Mouse (Mus musculus): ENCODE data around the gene Ypel3. TPM values are rescaled to one million over a fixed set of nuclear protein-coding genes. Genes with fewer than 3 reads are reported as not detected.
"Not testable (repeated sequence)": the region's sequence is repeated elsewhere in the genome, so short reads cannot be mapped to it uniquely, and the experiment has no call there.

Ypel3 gene
- polyA plus RNA-seq (2014; fragmentation: Nextera tagmentation; extraction: Ambion mirVana) = 103 and 116 TPM in 2 replicates

DNA sequence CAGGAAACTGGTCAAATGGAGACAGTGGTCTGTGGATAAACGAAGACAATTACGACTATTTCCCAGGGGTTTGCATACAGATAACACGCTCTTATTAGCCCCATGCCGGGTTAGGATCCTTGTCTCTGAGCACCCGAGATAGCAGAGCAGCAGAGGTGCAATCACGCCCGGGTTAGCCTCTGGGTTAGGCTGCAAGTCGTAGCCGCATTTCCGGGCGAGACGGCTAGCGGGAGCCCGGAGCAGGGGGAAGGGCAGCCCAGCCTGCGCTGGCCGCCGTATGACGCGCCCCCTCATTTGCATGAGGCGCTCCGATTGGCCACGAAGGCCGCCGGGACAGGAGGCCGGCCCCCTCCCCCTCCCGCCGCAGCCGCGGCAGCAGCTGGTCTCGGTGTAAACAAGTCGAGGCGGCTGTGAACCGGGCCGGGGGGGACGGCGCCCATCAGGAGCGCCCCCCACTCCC is at the start of gene Ypel3:
TSS of gene Ypel3 (plus strand) at position 358 of the 460 bp plus-strand sequence.
- Histone ChIP-seq H3K4me2 (replicated peaks; ENCODE audit: low read depth, low read length) (peak within 1 kb of the TSS; percentile 88), H3K4me3 (ENCODE audit: low read depth, low read length) (peak within 1 kb of the TSS; percentile 72), H3K9ac (replicated peaks; ENCODE audit: low read depth, low read length) (peak within 1 kb of the TSS; percentile 74), H3K27me3 (ENCODE audit: control insufficient read depth, insufficient read depth, low read length) (no peaks in the 10 kb centered on the region), H3K4me1 (ENCODE audit: control insufficient read depth, insufficient read depth, low read length) (peaks cover 31% of the 10 kb centered on the region), H3K9me3 (ENCODE audit: control insufficient read depth, low read depth, low read length) (no peaks in the 10 kb centered on the region), H3K27ac (ENCODE audit: low read length) (peak within 1 kb of the TSS; percentile 78), H3K36me3 (ENCODE audit: control insufficient read depth, insufficient read depth, low read length) (peaks cover 13% of the 10 kb centered on the region)
- under 1% methylated on average over 32 of the region's 37 CpGs for WGBS
- peak; percentile 94 for ATAC-seq (ENCODE audit: insufficient number of reproducible peaks, insufficient read depth, low FRiP score, low read depth)

DNA sequence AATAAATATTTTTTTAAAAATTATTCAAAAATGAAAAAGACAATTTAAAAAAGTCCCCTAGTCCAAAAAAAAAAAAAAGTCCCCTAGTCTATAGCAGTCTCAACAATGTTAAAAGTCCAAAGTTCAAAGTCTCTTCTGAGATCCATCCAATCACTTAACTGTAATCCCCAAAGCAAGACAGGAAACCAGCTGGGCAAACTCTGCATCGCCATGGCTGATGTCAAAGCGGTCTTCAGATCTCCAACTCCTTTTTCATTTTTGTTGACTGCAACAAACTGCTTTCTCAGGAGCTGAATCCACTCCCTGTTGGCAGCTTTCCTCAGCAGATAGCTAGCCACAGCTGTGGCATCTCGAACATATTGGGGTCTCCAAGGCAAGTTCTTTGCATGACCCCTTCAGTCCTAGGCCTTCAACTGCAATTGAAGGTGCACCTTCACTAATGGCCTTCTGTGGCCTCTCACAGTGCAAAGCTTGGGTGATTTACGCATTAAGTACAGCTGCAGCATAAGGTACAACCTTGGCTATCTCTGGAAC is 46.4 kb upstream of the Ypel3 start:
- H3K9me3 ChIP-seq (ENCODE audit: control insufficient read depth, low read depth, low read length); H3K4me2 ChIP-seq (replicated peaks; ENCODE audit: low read depth, low read length); ATAC-seq (ENCODE audit: insufficient number of reproducible peaks, insufficient read depth, low FRiP score, low read depth); H3K9ac ChIP-seq (replicated peaks; ENCODE audit: low read depth, low read length); H3K4me3 ChIP-seq (ENCODE audit: low read depth, low read length); H3K27ac ChIP-seq (ENCODE audit: low read length); H3K4me1 ChIP-seq (ENCODE audit: control insufficient read depth, insufficient read depth, low read length); H3K36me3 ChIP-seq (ENCODE audit: control insufficient read depth, insufficient read depth, low read length); H3K27me3 ChIP-seq (ENCODE audit: control insufficient read depth, insufficient read depth, low read length): not testable (repeated sequence)
- 72% methylated on average over 4 of the region's 4 CpGs for WGBS

DNA sequence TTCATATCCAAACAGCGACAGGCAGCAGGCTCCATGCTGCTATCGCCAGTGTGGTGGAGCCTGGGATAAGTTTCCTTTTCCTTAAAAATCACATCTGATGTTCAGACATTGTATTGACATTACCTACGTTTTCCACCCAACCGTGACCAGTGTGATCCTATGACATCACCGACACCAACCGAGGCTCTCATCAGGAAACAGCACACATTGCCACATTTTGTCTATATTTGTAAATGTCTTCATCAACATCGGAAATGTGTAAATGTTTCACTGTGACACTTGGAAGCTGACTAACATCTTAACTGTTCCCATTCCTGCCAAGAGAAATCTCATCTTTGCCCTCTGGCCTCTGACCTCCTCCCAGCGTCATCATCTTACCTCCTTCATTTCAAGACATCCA is 40.6 kb upstream of the Ypel3 start:
- H3K9me3 ChIP-seq (ENCODE audit: control insufficient read depth, low read depth, low read length) = no peaks in the 10 kb centered on the region
- 80% methylated on average over 8 of the region's 8 CpGs for WGBS
- no peak for ATAC-seq (ENCODE audit: insufficient number of reproducible peaks, insufficient read depth, low FRiP score, low read depth)

DNA sequence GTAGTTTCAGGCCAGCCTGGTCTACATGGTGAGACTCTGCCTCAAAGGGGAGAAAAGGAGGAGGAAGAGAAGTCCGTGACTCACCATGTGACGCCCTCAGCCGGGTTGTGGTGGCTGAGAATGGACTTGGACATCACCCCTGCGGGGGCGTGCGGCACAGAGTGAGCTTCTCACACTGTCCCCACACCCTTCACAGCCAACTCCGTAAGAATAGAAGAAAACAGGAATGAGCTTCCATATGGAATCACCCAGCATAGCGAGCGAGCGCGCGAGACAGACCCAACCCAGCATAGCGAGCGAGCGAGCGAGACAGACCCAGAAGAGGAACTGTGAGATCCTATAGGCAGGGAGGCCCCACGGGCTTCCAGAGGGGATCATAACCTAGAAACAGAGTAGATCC is 37.2 kb upstream of the Ypel3 start:
- H3K4me2 ChIP-seq (replicated peaks; ENCODE audit: low read depth, low read length) = no peak overlapping the region
- no peak overlapping the region for H3K9ac ChIP-seq (replicated peaks; ENCODE audit: low read depth, low read length)
- no peaks in the 10 kb centered on the region for H3K4me1 ChIP-seq (ENCODE audit: control insufficient read depth, insufficient read depth, low read length)
- no peaks in the 10 kb centered on the region for H3K9me3 ChIP-seq (ENCODE audit: control insufficient read depth, low read depth, low read length)
- no peaks in the 10 kb centered on the region for H3K36me3 ChIP-seq (ENCODE audit: control insufficient read depth, insufficient read depth, low read length)
- no peak for ATAC-seq (ENCODE audit: insufficient number of reproducible peaks, insufficient read depth, low FRiP score, low read depth)
- no peak overlapping the region for H3K4me3 ChIP-seq (ENCODE audit: low read depth, low read length)
- WGBS = 83% methylated on average over 17 of the region's 17 CpGs
- no peaks in the 10 kb centered on the region for H3K27me3 ChIP-seq (ENCODE audit: control insufficient read depth, insufficient read depth, low read length)
- H3K27ac ChIP-seq (ENCODE audit: low read length) = no peak overlapping the region

More for the DNA sequence above, 40.6 kb upstream of the Ypel3 start:
- Histone ChIP-seq H3K9ac (replicated peaks; ENCODE audit: low read depth, low read length) (no peak overlapping the region), H3K27ac (ENCODE audit: low read length) (no peak overlapping the region), H3K27me3 (ENCODE audit: control insufficient read depth, insufficient read depth, low read length) (no peaks in the 10 kb centered on the region), H3K4me3 (ENCODE audit: low read depth, low read length) (no peak overlapping the region), H3K4me2 (replicated peaks; ENCODE audit: low read depth, low read length) (no peak overlapping the region), H3K36me3 (ENCODE audit: control insufficient read depth, insufficient read depth, low read length) (no peaks in the 10 kb centered on the region), H3K4me1 (ENCODE audit: control insufficient read depth, insufficient read depth, low read length) (no peaks in the 10 kb centered on the region)

DNA sequence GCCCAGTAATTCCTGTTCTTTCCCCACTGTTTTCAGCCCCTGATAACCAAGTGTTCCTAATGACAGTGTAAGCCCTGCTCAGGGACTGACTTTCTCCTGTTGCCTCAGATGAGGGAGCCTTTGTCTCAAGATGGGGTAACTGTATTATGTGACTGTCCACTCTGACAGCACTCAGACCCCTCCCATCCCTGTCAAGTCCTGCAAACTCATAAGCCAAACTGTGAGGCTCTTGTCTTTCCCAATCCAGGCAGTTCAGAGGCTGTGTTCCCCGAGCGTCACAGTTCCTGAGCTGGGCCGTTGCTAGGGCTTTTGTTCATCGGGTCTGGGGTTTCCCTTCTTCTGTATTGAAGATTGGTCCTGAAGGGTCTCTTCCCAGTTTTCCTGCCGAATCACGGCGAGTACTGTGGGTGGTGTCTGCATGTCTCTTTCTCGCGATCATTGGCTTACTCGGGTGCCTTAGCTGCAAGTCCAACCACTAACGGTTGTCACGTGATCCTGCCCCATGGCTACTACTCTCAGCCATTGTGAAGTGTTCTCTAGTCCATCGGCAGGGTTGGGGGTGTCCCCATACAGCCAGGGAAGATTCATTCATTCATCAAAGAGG is 36.5 kb upstream of the Ypel3 start:
- H3K27me3 ChIP-seq (ENCODE audit: control insufficient read depth, insufficient read depth, low read length) = no peaks in the 10 kb centered on the region
- no peak overlapping the region for H3K27ac ChIP-seq (ENCODE audit: low read length)
- H3K4me2 ChIP-seq (replicated peaks; ENCODE audit: low read depth, low read length) = no peak overlapping the region
- no peaks in the 10 kb centered on the region for H3K9me3 ChIP-seq (ENCODE audit: control insufficient read depth, low read depth, low read length)
- H3K9ac ChIP-seq (replicated peaks; ENCODE audit: low read depth, low read length) = no peak overlapping the region
- no peak overlapping the region for H3K4me3 ChIP-seq (ENCODE audit: low read depth, low read length)
- H3K4me1 ChIP-seq (ENCODE audit: control insufficient read depth, insufficient read depth, low read length) = no peaks in the 10 kb centered on the region
- WGBS = 78% methylated on average over 13 of the region's 13 CpGs
- no peak for ATAC-seq (ENCODE audit: insufficient number of reproducible peaks, insufficient read depth, low FRiP score, low read depth)
- H3K36me3 ChIP-seq (ENCODE audit: control insufficient read depth, insufficient read depth, low read length) = no peaks in the 10 kb centered on the region

DNA sequence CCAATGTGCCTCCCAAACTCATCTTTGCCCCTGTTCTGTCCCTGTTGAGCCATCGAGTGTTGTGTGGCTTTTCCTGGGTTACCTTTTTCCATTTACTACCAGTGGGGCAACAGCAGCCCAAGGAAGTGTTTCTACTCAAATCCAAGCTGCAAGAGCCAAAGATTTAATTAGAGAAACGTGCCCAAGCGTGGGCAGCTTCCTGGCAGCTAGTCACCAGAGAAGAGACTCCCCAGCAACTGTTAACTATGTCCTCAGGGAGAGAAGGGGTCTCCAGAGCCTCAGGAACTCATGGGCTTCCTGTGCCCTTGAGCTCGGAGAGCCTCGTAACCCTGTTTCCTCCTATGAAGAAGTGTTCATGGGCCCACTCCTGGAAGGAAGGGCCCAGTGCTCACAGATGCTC is 35.8 kb upstream of the Ypel3 start:
- H3K27me3 ChIP-seq (ENCODE audit: control insufficient read depth, insufficient read depth, low read length) = no peaks in the 10 kb centered on the region
- no peak overlapping the region for H3K27ac ChIP-seq (ENCODE audit: low read length)
- no peak overlapping the region for H3K4me2 ChIP-seq (replicated peaks; ENCODE audit: low read depth, low read length)
- no peak overlapping the region for H3K9ac ChIP-seq (replicated peaks; ENCODE audit: low read depth, low read length)
- H3K4me1 ChIP-seq (ENCODE audit: control insufficient read depth, insufficient read depth, low read length) = no peaks in the 10 kb centered on the region
- H3K36me3 ChIP-seq (ENCODE audit: control insufficient read depth, insufficient read depth, low read length) = no peaks in the 10 kb centered on the region
- H3K9me3 ChIP-seq (ENCODE audit: control insufficient read depth, low read depth, low read length) = no peaks in the 10 kb centered on the region
- H3K4me3 ChIP-seq (ENCODE audit: low read depth, low read length) = no peak overlapping the region
- WGBS = 82% methylated on average over 5 of the region's 5 CpGs
- no peak for ATAC-seq (ENCODE audit: insufficient number of reproducible peaks, insufficient read depth, low FRiP score, low read depth)

DNA sequence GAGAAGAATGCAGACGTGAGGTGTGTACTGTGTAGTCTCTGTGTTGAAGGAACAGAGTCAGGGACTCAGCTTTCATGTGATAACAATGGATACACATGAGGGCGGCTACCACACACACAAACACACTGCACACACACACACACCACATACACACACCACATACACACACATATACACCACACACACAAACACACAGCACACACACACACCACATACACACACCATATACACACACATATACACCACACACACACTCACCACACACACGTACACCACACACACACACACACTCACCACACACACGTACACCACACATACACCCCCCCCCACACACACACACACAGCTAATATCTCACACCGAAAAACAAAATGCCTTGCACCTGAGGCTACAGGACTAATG is 35.3 kb upstream of the Ypel3 start:
- Histone ChIP-seq H3K9me3 (ENCODE audit: control insufficient read depth, low read depth, low read length) (no peaks in the 10 kb centered on the region), H3K27ac (ENCODE audit: low read length) (no peak overlapping the region), H3K36me3 (ENCODE audit: control insufficient read depth, insufficient read depth, low read length) (no peaks in the 10 kb centered on the region), H3K4me3 (ENCODE audit: low read depth, low read length) (no peak overlapping the region), H3K4me1 (ENCODE audit: control insufficient read depth, insufficient read depth, low read length) (no peaks in the 10 kb centered on the region), H3K9ac (replicated peaks; ENCODE audit: low read depth, low read length) (no peak overlapping the region), H3K27me3 (ENCODE audit: control insufficient read depth, insufficient read depth, low read length) (no peaks in the 10 kb centered on the region), H3K4me2 (replicated peaks; ENCODE audit: low read depth, low read length) (no peak overlapping the region)
- WGBS = 79% methylated on average over 5 of the region's 5 CpGs
- ATAC-seq (ENCODE audit: insufficient number of reproducible peaks, insufficient read depth, low FRiP score, low read depth) = no peak

DNA sequence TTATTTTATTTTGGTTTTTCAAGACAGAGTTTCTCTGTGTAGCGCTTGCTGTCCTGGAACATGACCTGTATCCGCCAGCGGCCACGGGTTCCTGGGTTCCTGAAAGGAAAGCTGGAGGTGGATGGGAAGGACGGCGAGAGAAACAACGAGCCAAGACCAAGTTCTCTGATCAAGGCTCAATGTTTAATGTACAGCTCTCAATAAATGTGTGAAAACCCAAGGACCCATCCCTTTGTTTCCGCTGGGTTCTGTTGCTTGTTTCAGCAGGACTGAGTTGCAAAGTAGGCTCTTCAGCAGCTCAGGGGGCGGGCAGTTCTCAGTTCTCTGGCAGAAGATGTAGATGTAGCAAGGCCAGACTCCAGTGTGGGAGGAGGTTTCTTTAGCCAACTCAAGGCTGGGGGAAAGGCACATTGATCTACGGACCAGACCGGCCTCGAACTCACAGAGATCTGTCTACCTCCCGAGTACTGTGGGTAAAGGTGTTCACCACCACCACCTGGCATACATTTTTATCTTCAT is 34.7 kb upstream of the Ypel3 start:
- ATAC-seq (ENCODE audit: insufficient number of reproducible peaks, insufficient read depth, low FRiP score, low read depth) = no peak
- Histone ChIP-seq H3K4me1 (ENCODE audit: control insufficient read depth, insufficient read depth, low read length) (no peaks in the 10 kb centered on the region), H3K27ac (ENCODE audit: low read length) (no peak overlapping the region), H3K4me3 (ENCODE audit: low read depth, low read length) (no peak overlapping the region), H3K9ac (replicated peaks; ENCODE audit: low read depth, low read length) (no peak overlapping the region), H3K4me2 (replicated peaks; ENCODE audit: low read depth, low read length) (no peak overlapping the region), H3K9me3 (ENCODE audit: control insufficient read depth, low read depth, low read length) (no peaks in the 10 kb centered on the region), H3K36me3 (ENCODE audit: control insufficient read depth, insufficient read depth, low read length) (no peaks in the 10 kb centered on the region), H3K27me3 (ENCODE audit: control insufficient read depth, insufficient read depth, low read length) (no peaks in the 10 kb centered on the region)
- 89% methylated on average over 13 of the region's 13 CpGs for WGBS

Data from stomach, embryonic 14.5 days (tissue).